Mouse (Mus musculus) adrenal gland, adult (tissue): ENCODE data around the gene Polr3e.
"Not testable (repeated sequence)": the region's sequence is repeated elsewhere in the genome, so short reads cannot be mapped to it uniquely, and the experiment has no call there.

ENCODE experiments used
- DNase-seq, 2 experiments: peaks; one replicate each; pipeline ENCODE4 v3.0.0; 2022 to 2023; ENCODE audit warnings: low spot score in 1 of 2; ENCODE audit not compliant: inconsistent age in 2 of 2

Polr3e gene

GRCm38 (mm10) chr7:120972471-120972870 lies 54.9 kb downstream of the Polr3e start:
- DNase-seq, result not testable (repeated sequence)

GRCm38 (mm10) chr7:120974001-120974400 lies 56.5 kb downstream of the Polr3e start:
- DNase-seq, result no peak

GRCm38 (mm10) chr7:120977063-120977462 lies 59.5 kb downstream of the Polr3e start:
- peak in 1 of 2 experiments; percentile 26 for DNase-seq

- no peak for DNase-seq
Measured at GRCm38 (mm10) chr7:120980041-120980440, 62.5 kb downstream of the Polr3e start.

GRCm38 (mm10) chr7:120980931-120981924 lies 63.7 kb downstream of the Polr3e start:
- peak; percentile 47 to 70 for DNase-seq

DNA sequence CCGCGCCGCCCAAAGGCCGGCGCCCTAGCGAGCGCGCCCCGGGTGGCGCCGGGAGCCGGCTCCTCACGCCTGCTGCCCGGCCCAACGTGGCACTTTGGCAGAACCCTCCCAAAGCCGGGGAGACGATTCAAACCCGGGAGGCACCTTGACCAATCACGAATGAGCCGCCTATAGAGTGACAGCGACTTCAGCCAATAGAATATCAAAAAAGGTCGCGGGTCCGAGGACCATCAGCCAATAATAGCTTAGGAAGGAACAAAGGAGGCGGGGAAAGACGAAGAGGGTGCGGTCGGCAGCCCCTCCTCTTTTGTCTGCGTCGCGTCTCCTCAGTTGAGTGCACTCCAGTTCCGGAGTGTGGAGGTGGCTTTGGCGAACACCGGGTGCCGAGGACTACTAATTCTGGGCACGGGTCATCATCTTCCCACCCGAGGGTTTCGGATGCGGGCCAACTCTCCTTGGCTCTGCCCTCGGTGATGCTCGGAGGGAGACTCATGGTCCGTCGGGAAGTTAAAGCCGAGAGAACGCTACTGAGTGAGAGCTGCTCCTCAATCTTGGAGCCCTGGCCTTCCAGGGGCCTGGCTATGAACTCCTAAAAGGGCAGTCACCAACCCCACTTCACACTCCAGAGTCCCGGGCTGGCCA lies 64.8 kb downstream of the Polr3e start, which contains the start of the genes Cdr2 and Mfsd13b:
Gene Cdr2 (minus strand): TSS at position 113 of the 642 bp plus-strand sequence.
Gene Mfsd13b (plus strand): TSS at position 310 of the 642 bp plus-strand sequence.
- DNase-seq, result peak; percentile 97 to 100

GRCm38 (mm10) chr7:120982968-120983367 lies 65.4 kb downstream of the Polr3e start:
- no peak for DNase-seq

DNA sequence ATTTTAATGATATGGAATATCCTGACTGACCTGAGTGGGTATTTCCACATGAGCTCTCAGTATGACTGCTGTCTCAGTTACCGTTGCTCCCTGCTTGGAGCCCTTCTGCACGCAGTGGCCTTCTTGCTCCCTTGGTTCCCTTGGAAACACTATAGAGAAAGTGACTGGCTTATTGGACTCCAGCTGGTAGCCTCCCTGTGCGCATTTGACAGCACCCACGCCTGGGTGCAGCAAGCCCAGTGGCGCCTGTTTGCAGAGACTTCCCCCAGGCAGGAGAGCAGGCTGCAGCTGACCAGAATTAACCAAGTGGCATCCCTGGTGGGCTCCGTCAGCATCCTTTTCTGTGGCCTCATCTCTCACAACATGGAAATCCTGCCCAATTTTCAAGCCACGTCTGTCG lies 73.6 kb downstream of the Polr3e start:
- DNase-seq, result no peak
